Mouse (Mus musculus) brown adipose tissue, adult 24 weeks (tissue): Measurements from ENCODE around the gene Fasn. TPM values are rescaled to one million over a fixed set of nuclear protein-coding genes. Genes with fewer than 3 reads are reported as not detected.
A peak's percentile ranks its signal among the peaks of the same experiment; 100 is the strongest.
"Not testable (repeated sequence)": the region's sequence is repeated elsewhere in the genome, so short reads cannot be mapped to it uniquely, and the experiment has no call there.

ENCODE experiments used
- H3K27ac ChIP-seq: fragments of 200-500 bp; replicated peaks from 2 replicates; pipeline ENCODE4 v1.5.1; 2012; ENCODE audit warnings: low read depth, mild to moderate bottlenecking, low read length
- H3K4me1 ChIP-seq: fragments of 200-500 bp; 2 replicates; pipeline ENCODE4 v1.6.1; 2012; ENCODE audit warnings: low read length, mixed read lengths; ENCODE audit not compliant: control insufficient read depth, insufficient read depth, insufficient read length
- H3K4me3 ChIP-seq: fragments of 200-500 bp; 2 replicates; pipeline ENCODE4 v1.5.1; 2012; ENCODE audit warnings: low read depth, mild to moderate bottlenecking, low read length, moderate library complexity; ENCODE audit not compliant: insufficient read depth
- polyA plus RNA-seq: library from polyadenylated mRNA; stranded (reverse); fragments of >200 nt; gene quantifications from 2 replicates; pipeline ENCODE4 v1.2.4, GENCODE M21; 2012; ENCODE audit not compliant: missing spikeins, insufficient read depth, insufficient read length

Gene Fasn
- 5,806 and 7,060 TPM in 2 replicates for polyA plus RNA-seq

DNA sequence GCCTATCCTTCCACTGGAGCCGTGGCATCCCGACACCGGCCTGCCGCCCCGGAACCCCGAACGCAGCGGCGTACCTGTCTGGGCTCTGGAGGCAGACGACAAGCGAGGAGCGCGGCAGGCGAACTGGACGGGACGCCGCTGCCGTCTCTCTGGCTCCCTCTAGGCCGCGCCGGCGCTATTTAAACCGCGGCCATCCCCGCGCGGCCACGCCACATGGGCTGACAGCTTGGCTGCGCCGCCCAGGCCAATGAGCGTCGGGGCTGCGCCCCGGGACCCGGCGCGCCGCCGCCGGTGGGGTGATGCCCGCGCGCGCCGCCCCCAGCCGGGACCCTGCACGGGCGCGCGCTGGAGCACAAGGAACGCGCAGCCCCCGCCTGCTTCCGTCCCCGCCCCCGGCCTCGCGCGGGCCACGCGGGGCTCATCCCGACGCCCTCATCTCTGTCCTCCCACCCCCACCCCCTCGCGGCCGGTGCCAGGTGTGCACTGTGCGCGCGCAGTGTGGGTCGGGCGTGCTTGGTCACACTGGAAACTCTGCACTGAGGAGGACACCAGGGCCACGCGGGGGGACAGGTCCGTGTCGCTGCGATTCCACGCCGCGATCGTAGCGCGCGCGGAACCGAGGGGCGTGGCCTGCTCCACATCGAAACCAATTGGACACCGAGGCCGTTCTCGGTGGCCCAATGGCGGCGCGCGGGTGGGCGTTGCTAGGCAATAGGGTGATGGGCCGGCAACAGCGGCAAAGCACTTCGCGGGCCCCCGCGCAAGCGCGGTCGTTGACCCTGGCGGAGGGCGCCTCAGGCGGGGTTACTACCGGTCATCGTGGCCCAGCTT, at the start of gene Fasn:
Fasn (minus strand) TSS at position 592 of the 831 bp plus-strand sequence.
- H3K4me3 ChIP-seq, result peak within 1 kb of the TSS; percentile 78
- peaks cover 5% of the 10 kb centered on the region for H3K4me1 ChIP-seq
- H3K27ac ChIP-seq, result peak within 1 kb of the TSS; percentile 28

DNA sequence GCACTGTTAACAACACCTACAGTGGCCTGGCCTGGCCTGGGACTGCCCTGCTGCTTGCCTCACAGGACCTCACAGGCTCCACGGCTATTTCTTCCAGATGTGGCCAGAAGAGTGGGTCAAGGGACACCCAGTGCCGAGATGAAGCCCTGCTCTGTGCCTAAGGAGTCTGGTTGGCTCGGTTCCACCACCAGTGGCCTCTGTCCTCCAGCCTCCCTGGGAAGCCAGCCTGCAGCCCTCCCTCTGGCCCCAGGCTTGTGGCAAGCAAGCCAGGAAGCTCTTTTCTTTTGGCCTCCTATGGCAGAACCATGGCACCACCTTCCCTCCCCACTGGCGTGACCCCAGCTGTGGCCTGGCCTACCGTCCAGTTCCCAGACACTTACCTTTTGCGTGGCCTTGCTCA, 48.9 kb upstream of the Fasn start:
- H3K4me3 ChIP-seq, result no peak overlapping the region
- peaks cover 7% of the 10 kb centered on the region for H3K4me1 ChIP-seq
- peak overlapping the region; percentile 65 for H3K27ac ChIP-seq

DNA sequence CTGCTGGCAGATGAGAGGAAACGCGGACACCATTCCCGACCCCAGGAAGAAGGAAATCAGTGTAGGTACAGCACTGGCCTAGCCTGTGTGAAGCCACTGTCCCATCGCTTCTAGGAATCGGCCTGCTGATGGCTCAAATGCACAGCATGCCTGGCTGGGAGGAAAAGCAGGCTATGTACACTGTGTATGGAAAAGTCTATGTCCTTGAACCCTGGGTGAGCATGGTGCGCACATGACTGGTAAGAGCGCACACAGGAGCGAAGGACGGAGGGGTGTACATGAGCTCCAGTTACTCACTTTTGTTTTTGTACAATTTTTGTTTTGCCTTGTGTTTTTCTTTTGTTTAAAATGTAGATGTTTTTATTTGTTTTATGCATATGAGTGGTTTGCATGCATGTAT, 47.2 kb upstream of the Fasn start:
- H3K4me3 ChIP-seq, result no peak overlapping the region
- no peak overlapping the region for H3K27ac ChIP-seq
- H3K4me1 ChIP-seq, result peaks cover 7% of the 10 kb centered on the region

DNA sequence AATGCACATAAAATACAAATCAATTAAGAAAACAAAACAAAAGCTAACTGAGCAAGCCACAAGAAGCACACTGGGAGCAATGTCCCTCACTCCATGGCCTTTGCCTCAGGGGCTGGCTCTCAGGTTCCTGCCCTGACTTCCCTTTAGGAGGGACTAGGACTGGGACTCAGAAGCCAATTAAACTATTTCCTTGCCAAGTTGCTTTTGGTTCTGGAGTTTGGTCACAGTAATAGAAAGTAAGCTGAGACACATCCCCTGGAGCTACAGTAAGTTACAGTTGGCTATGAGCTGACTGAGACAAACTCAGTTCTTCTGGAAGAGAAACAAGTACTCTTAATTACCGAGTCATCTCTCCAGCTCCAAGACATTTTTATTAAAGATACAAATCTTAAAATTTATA, 41.5 kb upstream of the Fasn start:
- Histone ChIP-seq H3K4me3 (no peak overlapping the region), H3K4me1 (peaks cover 4% of the 10 kb centered on the region; the same call in 1 of the 2 replicates), H3K27ac (no peak overlapping the region)

DNA sequence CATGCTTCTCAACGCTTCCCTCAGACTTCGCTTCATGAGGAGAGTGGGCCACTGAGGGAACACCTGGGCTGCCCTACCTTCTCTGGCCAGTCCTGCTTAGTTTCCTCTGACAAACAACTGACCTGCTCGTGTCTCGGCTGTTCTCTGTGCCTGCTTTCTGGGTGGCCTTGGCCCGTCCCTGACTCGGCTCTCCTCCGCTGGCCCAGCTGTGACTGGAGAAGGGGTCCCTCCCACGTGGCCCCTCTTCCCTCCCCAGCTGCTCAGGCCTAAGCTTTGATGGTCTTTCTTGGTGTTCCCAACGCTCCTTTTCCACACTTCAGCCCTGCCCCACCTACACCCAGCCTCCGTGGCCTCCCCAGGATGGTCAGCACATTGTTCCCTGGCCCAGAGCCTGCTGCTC, 38.5 kb upstream of the Fasn start:
- Histone ChIP-seq H3K27ac (no peak overlapping the region), H3K4me3 (no peak overlapping the region)

DNA sequence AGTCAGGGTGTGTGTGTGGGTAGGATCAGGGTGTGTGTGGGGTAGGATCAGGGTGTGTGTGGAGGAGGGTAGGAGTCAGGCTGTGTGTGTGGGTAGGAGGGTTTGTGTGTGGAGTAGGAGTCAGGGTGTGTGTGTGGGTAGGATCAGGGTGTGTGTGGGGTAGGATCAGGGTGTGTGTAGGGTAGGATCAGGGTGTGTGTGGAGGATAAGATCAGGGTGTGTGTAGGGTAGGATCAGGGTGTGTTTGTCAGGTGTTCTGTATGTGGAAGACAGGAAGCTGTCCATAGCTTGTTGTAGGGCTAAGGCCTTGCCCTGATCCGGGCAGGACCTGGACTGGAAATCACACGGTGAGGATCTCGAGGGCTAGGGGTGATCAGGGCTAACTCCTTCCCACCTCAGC, 31.6 kb upstream of the Fasn start:
- not testable (repeated sequence) for H3K27ac ChIP-seq
- H3K4me1 ChIP-seq, result peaks cover 11% of the 10 kb centered on the region

More for the DNA sequence above, 38.5 kb upstream of the Fasn start:
- H3K4me1 ChIP-seq, result peaks cover 4% of the 10 kb centered on the region; the same call in 1 of the 2 replicates

DNA sequence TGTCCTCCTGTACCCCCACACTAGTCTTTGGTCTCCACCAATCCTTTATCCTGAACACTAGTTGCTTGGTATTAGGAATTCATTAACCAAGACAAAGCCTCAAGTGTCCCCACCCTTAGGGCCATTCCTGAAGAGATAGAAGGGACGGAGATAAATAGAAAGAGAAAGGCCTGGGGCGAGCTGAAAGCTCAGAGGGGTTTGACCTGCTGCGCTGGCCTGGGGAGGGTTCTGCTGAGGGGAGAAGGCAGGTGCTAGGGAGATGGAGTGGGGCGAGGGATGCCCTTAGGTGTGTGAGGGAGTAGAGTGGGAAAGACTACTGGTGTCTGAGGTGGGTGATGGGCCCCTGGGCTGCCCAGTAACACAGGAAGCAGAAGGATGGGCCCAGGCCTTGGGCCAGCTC, 29.4 kb upstream of the Fasn start:
- peaks cover 15% of the 10 kb centered on the region for H3K4me1 ChIP-seq
- H3K4me3 ChIP-seq, result no peak overlapping the region
- no peak overlapping the region for H3K27ac ChIP-seq

More for the DNA sequence above, 31.6 kb upstream of the Fasn start:
- not testable (repeated sequence) for H3K4me3 ChIP-seq

DNA sequence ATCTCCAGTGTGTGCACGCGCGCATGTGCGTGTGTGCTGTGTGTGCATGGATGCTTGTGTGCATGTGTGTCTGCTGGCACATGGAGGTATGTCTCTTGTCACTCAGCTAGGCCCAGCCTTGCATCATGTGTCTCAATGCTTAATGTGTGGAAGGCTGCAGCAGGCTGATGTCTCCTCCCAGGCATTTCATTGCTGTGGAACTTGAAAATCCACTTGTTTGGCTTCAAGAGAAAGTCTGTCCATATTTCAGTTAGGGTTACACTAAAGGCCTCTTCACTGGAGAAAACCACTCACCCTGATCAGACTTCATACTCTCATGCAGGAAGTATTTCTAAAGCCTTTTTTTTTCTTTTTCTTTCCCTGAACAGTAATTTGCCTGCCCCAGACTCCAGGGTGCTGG, 28.8 kb upstream of the Fasn start:
- H3K27ac ChIP-seq, result no peak overlapping the region
- H3K4me3 ChIP-seq, result no peak overlapping the region
- H3K4me1 ChIP-seq, result peaks cover 15% of the 10 kb centered on the region

DNA sequence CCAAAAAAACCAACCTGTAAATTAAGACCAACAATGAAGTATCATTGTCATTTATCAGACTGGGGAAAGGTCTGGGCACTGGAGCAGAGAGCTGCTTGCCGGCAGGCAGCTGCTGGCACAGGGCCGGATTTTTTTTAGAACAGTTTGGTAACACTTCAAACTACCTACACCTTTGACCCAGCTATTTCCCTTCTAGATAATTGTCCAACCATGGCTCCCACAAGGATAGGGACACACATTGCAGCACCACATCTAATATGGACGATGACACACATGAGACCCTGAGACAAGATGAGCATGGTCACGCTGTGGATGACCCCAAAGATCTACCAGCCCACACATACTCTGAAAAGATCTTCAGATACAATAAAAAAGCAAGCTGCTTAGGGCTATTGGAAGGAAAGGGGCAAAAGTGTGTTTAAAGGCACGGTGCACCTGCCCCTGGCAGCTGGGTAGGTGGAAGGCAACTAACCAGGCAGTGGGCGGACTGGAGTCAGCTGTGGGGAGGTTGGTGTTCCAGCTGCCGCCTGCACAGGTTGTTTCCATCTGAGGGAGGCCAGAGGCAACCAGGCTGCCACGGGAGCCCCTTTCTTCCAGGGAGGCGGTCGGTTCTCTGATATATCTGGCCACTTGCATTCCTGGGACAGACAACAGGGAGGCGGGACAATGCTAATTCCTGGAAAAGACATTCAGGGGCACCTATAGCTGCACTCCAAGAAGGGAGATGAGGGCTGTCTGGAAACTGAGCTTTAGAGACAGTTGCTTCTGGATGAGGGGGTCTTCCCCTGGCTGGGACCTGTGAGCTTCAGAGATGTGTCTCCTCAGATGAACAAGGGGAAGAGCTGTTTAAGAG, 28.0 kb upstream of the Fasn start:
- Histone ChIP-seq H3K4me1 (peaks cover 13% of the 10 kb centered on the region), H3K4me3 (no peak overlapping the region), H3K27ac (peak overlapping the region; percentile 78)

DNA sequence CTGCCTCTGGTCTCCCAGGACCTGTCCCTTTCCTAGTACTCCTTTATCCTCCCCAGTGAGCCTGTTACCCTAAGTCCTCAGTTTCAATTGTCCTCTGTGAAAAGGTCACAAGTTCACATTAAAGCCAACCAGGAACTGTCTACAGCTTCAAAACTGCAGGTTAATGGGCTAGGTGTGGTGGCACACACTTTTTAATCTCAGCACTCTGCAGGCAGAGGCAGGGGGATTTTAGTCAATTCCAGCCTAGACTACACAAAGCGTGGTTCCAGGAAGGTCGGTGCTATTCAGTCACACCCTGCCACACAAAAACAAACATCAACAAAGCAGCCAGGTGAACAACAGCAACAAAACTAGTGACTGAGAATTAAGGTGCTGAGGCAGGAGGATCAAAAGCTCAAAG, 27.2 kb upstream of the Fasn start:
- Histone ChIP-seq H3K27ac (peak overlapping the region; percentile 78), H3K4me1 (peaks cover 13% of the 10 kb centered on the region), H3K4me3 (no peak overlapping the region)

DNA sequence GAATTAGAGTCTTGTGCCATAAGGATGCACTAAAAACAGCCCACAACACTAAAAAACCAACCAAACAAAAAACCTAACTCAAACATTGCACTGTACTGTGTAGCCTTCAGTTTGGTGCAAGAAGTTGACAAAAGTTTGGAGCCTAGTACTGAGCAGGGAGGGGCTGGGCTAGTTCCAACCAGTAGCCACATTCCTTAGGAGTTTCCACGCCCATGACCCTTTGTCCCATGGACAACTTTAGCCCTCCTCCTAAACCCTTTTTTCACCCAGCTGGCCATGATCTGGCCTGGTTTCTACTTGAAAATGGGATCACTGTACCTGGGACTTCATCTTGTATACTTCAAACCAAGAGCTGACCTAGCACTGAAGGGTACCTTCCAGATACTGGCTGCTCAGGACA, 26.8 kb upstream of the Fasn start:
- peaks cover 13% of the 10 kb centered on the region for H3K4me1 ChIP-seq
- H3K4me3 ChIP-seq, result no peak overlapping the region
- peak overlapping the region; percentile 78 for H3K27ac ChIP-seq

DNA sequence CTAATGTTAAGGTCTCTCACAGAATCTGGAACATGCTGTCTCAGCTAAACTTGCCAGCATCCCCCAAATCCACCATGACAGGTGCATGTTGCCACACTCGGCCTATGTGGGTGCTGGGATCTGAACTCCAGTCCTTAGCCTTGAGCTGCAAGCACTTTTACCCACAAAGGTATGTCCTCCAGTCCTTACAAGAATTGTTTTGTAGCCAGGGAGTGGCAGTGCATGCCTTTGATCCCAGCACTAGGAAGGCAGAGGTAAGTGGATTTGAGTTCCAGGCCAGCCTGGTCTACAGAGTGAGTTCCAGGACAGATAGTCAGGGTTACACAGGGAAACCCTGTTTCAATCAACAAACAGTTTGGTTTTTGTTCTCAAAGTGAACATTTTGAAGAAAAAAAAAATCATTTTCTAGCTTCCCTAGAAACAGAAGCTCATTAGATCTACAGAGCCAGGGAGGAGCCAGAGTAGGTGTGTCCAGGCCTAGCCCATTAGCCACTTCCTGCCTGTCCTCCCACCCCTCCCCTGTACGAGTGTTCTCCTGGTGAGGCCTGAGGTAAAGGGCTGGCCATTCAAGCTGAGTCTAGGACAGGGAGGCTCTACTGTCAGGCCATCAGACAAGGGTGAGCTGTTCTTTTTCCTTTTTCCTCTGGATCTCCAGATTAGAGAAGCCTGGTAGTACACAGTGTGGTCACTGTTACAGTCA, 26.1 kb upstream of the Fasn start:
- no peak overlapping the region for H3K4me3 ChIP-seq

DNA sequence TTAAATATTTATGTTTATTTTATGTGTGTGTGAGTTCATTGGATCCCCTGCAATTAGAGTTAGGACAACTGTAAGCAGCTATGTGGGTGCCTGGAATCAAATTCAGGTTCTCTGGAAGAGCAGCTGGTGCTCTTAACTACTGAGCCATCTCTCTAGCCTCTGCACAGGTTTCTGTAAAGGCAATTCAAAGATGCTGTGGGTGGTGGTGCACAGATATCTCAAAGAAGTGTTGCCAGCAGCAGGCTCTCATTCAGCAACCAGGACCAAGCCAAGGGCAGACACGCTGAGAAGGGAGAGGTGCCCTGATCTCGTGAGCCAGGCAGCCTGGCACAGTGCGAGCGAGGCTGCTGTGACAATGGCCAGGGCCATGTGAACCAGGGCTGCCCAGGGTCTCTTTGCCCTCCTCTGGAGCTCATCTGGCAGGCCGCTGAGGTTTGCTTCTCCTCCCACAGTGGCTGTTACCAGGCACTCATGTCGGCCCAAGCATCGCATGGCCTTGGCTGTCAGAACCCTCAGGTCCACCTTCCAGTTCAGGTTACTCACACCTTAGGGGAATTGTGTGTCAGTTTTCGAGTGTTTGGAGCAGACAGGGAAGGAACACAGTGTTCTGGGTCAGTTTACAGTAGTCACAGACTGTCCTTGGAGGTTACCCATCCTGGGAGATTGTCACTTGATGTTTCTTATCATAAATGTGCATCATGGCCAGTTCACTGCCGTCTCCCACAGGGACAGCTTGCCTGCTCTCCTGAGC, 22.6 kb upstream of the Fasn start:
- Histone ChIP-seq H3K4me3 (no peak overlapping the region), H3K4me1 (peaks cover 10% of the 10 kb centered on the region), H3K27ac (no peak overlapping the region)

More for the DNA sequence above, 26.1 kb upstream of the Fasn start:
- Histone ChIP-seq H3K4me1 (peaks cover 13% of the 10 kb centered on the region), H3K27ac (peak overlapping the region; percentile 36)

DNA sequence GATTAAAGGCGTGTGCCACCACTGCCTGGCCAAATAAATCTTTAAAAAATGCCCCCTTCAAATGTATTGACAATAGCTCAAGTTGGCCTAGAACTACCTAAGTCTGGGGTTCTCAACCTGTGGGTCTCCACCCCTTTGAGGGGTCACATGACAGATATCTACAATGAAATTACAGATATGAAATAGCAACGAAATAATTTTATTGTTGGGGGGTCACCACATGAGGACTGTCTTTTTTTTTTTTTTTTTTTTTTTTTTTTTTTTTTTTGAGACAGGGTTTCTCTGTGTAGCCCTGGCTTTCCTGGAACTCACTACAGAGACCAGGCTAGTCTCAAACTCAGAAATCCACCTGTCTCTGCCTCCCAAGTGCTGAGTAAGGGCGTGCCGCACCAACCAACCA, 20.0 kb upstream of the Fasn start:
- Histone ChIP-seq H3K4me3 (no peak overlapping the region), H3K4me1 (peaks cover 2% of the 10 kb centered on the region; the same call in 1 of the 2 replicates), H3K27ac (no peak overlapping the region)
